Mouse (Mus musculus) intestine, embryonic 14.5 days (tissue): ENCODE measurements around the gene Ttc32. TPM values are rescaled to one million over a fixed set of nuclear protein-coding genes. Genes with fewer than 3 reads are reported as not detected.
A peak's percentile ranks its signal among the peaks of the same experiment; 100 is the strongest.

ENCODE experiments used
- ATAC-seq: fragments of 200-750 bp; cut with Nextera tagmentation; replicated peaks from 2 replicates; pipeline ENCODE4 v1.8.0; 2017; ENCODE audit warnings: low read depth, moderate number of reproducible peaks, moderate TSS enrichment, moderate library complexity; ENCODE audit not compliant: low FRiP score, low TSS enrichment
- DNase-seq: peaks from one replicate; pipeline ENCODE4 v3.0.0-alpha.2; 2018; ENCODE audit warnings: low spot score
- H3K27ac ChIP-seq: fragments of 300-500 bp; sonication (generic); 2 replicates; pipeline ENCODE4 v1.5.1; 2014; ENCODE audit warnings: low read depth, mild to moderate bottlenecking, control low read depth
- H3K27me3 ChIP-seq: fragments of 300-500 bp; sonication (generic); replicated peaks from 2 replicates; pipeline ENCODE4 v1.6.1; 2014; ENCODE audit warnings: low read length, control low read depth; ENCODE audit not compliant: control insufficient read depth, insufficient read depth
- H3K36me3 ChIP-seq: fragments of 300-500 bp; sonication (generic); 2 replicates; pipeline ENCODE4 v1.6.1; 2014; ENCODE audit warnings: low read length, control low read depth; ENCODE audit not compliant: control insufficient read depth, insufficient read depth
- H3K4me1 ChIP-seq: fragments of 300-500 bp; sonication (generic); replicated peaks from 2 replicates; pipeline ENCODE4 v1.6.1; 2014; ENCODE audit warnings: low read length, control low read depth, mixed read lengths; ENCODE audit not compliant: control insufficient read depth, insufficient read depth
- H3K4me2 ChIP-seq: fragments of 300-500 bp; sonication (generic); 2 replicates; pipeline ENCODE4 v1.6.1; 2014; ENCODE audit warnings: low read length
- H3K4me3 ChIP-seq: fragments of 300-500 bp; sonication (generic); 2 replicates; pipeline ENCODE4 v1.5.1; 2014; ENCODE audit warnings: low read depth, low read length, control low read depth, mixed read lengths
- H3K9ac ChIP-seq: fragments of 300-500 bp; sonication (generic); 2 replicates; pipeline ENCODE4 v1.6.1; 2014; ENCODE audit warnings: mild to moderate bottlenecking, low read length
- H3K9me3 ChIP-seq: fragments of 300-500 bp; sonication (generic); 2 replicates; pipeline ENCODE4 v1.6.1; 2016; ENCODE audit warnings: low read length, control low read depth; ENCODE audit not compliant: control insufficient read depth
- WGBS: fragments of 180-500 bp; shearing (Covaris S2); extraction: QIAGEN DNeasy Blood & Tissue Kit; methylation state at CpG from one replicate; pipeline ENCODE4 v1.1.7; 2014; 5-methylcytosine and 5-hydroxymethylcytosine counted together
- polyA plus RNA-seq: library from polyadenylated mRNA; unstranded; fragments of >200 nt; fragmentation: Nextera tagmentation; extraction: Ambion mirVana; gene quantifications from 2 replicates; pipeline ENCODE4 v1.2.1, GENCODE M21; 2014

Gene Ttc32
- 25.3 and 25.6 TPM in 2 replicates for polyA plus RNA-seq

- DNase-seq (peak; percentile 99), ATAC-seq (peak; percentile 95)
- under 1% methylated on average over 69 of the region's 69 CpGs for whole genome bisulfite sequencing
- Histone ChIP-seq H3K27me3 (no peaks in the 10 kb centered on the region), H3K4me1 (no peaks in the 10 kb centered on the region), H3K36me3 (no peaks in the 10 kb centered on the region), H3K9me3 (no peaks in the 10 kb centered on the region), H3K27ac (peak within 1 kb of the TSS; percentile 93), H3K9ac (peak within 1 kb of the TSS; percentile 87), H3K4me2 (peak within 1 kb of the TSS; percentile 84), H3K4me3 (peak within 1 kb of the TSS; percentile 41)
These were observed at the start of gene Ttc32 for GRCm38 (mm10) chr12:9029888-9030723. TSS of gene Ttc32 (plus strand) at chr12:9029997.

- no peaks in the 10 kb centered on the region for H3K9me3 ChIP-seq
- ATAC-seq = no peak
- H3K27ac ChIP-seq = no peak overlapping the region
- no peaks in the 10 kb centered on the region for H3K4me1 ChIP-seq
- 0 out of 2 replicates have a peak, but pooled peaks cover 6% of the 10 kb centered on the region for H3K36me3 ChIP-seq
- no peak overlapping the region for H3K4me2 ChIP-seq
- WGBS = 70% methylated on average over 8 of the region's 8 CpGs
- no peaks in the 10 kb centered on the region for H3K27me3 ChIP-seq
- no peak for DNase-seq
- H3K4me3 ChIP-seq = no peak overlapping the region
- H3K9ac ChIP-seq = no peak overlapping the region
These were observed 36.6 kb upstream of the Ttc32 start for GRCm38 (mm10) chr12:8993231-8993630.

GRCm38 (mm10) chr12:8998318-8998717 lies 31.5 kb upstream of the Ttc32 start:
- ATAC-seq = no peak
- no peak for DNase-seq
- Histone ChIP-seq H3K9me3 (no peaks in the 10 kb centered on the region), H3K4me1 (no peaks in the 10 kb centered on the region), H3K9ac (no peak overlapping the region), H3K4me2 (no peak overlapping the region), H3K27me3 (no peaks in the 10 kb centered on the region), H3K27ac (no peak overlapping the region), H3K36me3 (0 out of 2 replicates have a peak, but pooled peaks cover 6% of the 10 kb centered on the region), H3K4me3 (no peak overlapping the region)
- 89% methylated on average over 4 of the region's 4 CpGs for WGBS

- Histone ChIP-seq H3K4me3 (no peak overlapping the region), H3K9me3 (no peaks in the 10 kb centered on the region), H3K4me1 (no peaks in the 10 kb centered on the region), H3K9ac (no peak overlapping the region), H3K27ac (no peak overlapping the region), H3K36me3 (no peaks in the 10 kb centered on the region), H3K4me2 (no peak overlapping the region), H3K27me3 (no peaks in the 10 kb centered on the region)
- WGBS = 15% methylated on average over 5 of the region's 5 CpGs
- ATAC-seq = no peak
- DNase-seq = peak; percentile 61
These were observed 27.7 kb upstream of the Ttc32 start for GRCm38 (mm10) chr12:9002038-9002648.

- Histone ChIP-seq H3K36me3 (no peaks in the 10 kb centered on the region), H3K4me2 (no peak overlapping the region), H3K4me1 (no peaks in the 10 kb centered on the region), H3K9ac (no peak overlapping the region), H3K9me3 (no peaks in the 10 kb centered on the region), H3K27me3 (no peaks in the 10 kb centered on the region), H3K4me3 (no peak overlapping the region), H3K27ac (no peak overlapping the region)
- DNase-seq = no peak
- ATAC-seq = no peak
- WGBS = 65% methylated on average over 4 of the region's 4 CpGs
These were observed 22.7 kb upstream of the Ttc32 start for GRCm38 (mm10) chr12:9007146-9007545.

GRCm38 (mm10) chr12:9007811-9008210 lies 22.0 kb upstream of the Ttc32 start:
- H3K9ac ChIP-seq = no peak overlapping the region
- H3K27me3 ChIP-seq = no peaks in the 10 kb centered on the region
- no peak overlapping the region for H3K4me3 ChIP-seq
- WGBS = 93% methylated on average over 6 of the region's 6 CpGs
- no peak for ATAC-seq
- H3K4me1 ChIP-seq = no peaks in the 10 kb centered on the region
- H3K27ac ChIP-seq = no peak overlapping the region
- DNase-seq = no peak
- no peak overlapping the region for H3K4me2 ChIP-seq
- H3K9me3 ChIP-seq = no peaks in the 10 kb centered on the region
- H3K36me3 ChIP-seq = peaks cover 4% of the 10 kb centered on the region; the same call in 1 of the 2 replicates

GRCm38 (mm10) chr12:9010311-9010710 lies 19.5 kb upstream of the Ttc32 start:
- Histone ChIP-seq H3K36me3 (peaks cover 4% of the 10 kb centered on the region; the same call in 1 of the 2 replicates), H3K9ac (no peak overlapping the region), H3K27me3 (no peaks in the 10 kb centered on the region), H3K9me3 (no peaks in the 10 kb centered on the region), H3K27ac (no peak overlapping the region), H3K4me3 (no peak overlapping the region), H3K4me2 (no peak overlapping the region), H3K4me1 (no peaks in the 10 kb centered on the region)
- ATAC-seq (no peak), DNase-seq (no peak)
- 66% methylated on average over 4 of the region's 4 CpGs for WGBS

- Histone ChIP-seq H3K27me3 (no peaks in the 10 kb centered on the region), H3K27ac (no peak overlapping the region), H3K9me3 (no peaks in the 10 kb centered on the region), H3K36me3 (peaks cover 17% of the 10 kb centered on the region; the same call in 1 of the 2 replicates), H3K4me3 (no peak overlapping the region), H3K4me2 (no peak overlapping the region), H3K4me1 (no peaks in the 10 kb centered on the region), H3K9ac (no peak overlapping the region)
- WGBS = 95% methylated on average over 9 of the region's 9 CpGs
- ATAC-seq = no peak
- DNase-seq = no peak
These were observed 13.4 kb upstream of the Ttc32 start for GRCm38 (mm10) chr12:9016376-9016775.
